Comparison of ENCODE assay signal across 8 mouse cellular contexts in genomic region chr13:114964233-114964632, GRCm38 (mm10). TPM values are rescaled to one million over a fixed set of nuclear protein-coding genes. Genes with fewer than 3 reads are reported as not detected.
DNase-seq lines count a peak whose midpoint lies in the region; ATAC-seq lines count a peak whose summit lies in the region.

No protein-coding gene starts in this region.

- H3K9me3 ChIP-seq in midbrain, embryonic 13.5 days = no peaks in the 10 kb centered on the region

- no peak overlapping the region for H3K9ac ChIP-seq in midbrain, embryonic 13.5 days (replicated peaks)

- DNase-seq in urinary bladder, adult 18-20 months (ENCODE audit: low spot score in 2 of 2) = peak; percentile 63 to 85
- no peak for DNase-seq in urinary bladder, postnatal 10 days (ENCODE audit: low spot score)
- DNase-seq in embryo, embryonic 9.5 days (ENCODE audit: extremely low spot score) = peak; percentile 74
- DNase-seq in heart, adult 11 months = peak; percentile 95
- DNase-seq in kidney, adult 11 months = peak; percentile 60
- peak; percentile 70 to 80 for DNase-seq in left cerebral cortex, postnatal 36 days (ENCODE audit: low spot score in 2 of 2)
- peak; percentile 29 for DNase-seq in spleen, adult 12 weeks (ENCODE audit: low spot score)

- H3K27ac ChIP-seq in midbrain, embryonic 13.5 days = no peak overlapping the region

- H3K4me2 ChIP-seq in midbrain, embryonic 13.5 days (replicated peaks) = no peak overlapping the region

- H3K36me3 ChIP-seq in midbrain, embryonic 13.5 days = no peaks in the 10 kb centered on the region

- no peaks in the 10 kb centered on the region for H3K4me1 ChIP-seq in midbrain, embryonic 13.5 days (replicated peaks)

- intact Hi-C loops in left cerebral cortex, postnatal 36 days (cut with DNase I) = loop anchor here (1.0 to 10.0 kb wide), 2 partner anchors 133 to 1089 kb away; no protein-coding TSS in a partner anchor

- ATAC-seq in midbrain, embryonic 13.5 days = peak; percentile 91

- no peak overlapping the region for H3K4me3 ChIP-seq in midbrain, embryonic 13.5 days (replicated peaks)

- 47% methylated on average over 2 of the region's 2 CpGs for WGBS in midbrain, embryonic 13.5 days

- H3K27me3 ChIP-seq in midbrain, embryonic 13.5 days = no peaks in the 10 kb centered on the region

RNA-seq across cellular contexts. Expression of gene Itga2, which starts 32.3 kb away (rescaled TPM):
- total RNA-seq in left cerebral cortex, postnatal 36 days (2021) = under 1 TPM in 1 of 2 experiments, not detected in 1; 0.32 TPM
- 1.6 and 2.3 TPM in 2 replicates for polyA plus RNA-seq in midbrain, embryonic 13.5 days (2015; fragmentation: Nextera tagmentation; extraction: Ambion mirVana)
